Mouse (Mus musculus) heart, embryonic 10.5 days (tissue): ENCODE results near the gene Esr1. TPM values are rescaled to one million over a fixed set of nuclear protein-coding genes. Genes with fewer than 3 reads are reported as not detected.

Experiments
- DNase-seq: peaks from one replicate; pipeline ENCODE4 v3.0.0-alpha.2; 2017; ENCODE audit warnings: low spot score
- H3K27ac ChIP-seq: fragments of 300-500 bp; sonication (generic); 2 replicates; pipeline ENCODE4 v1.5.1; 2016; ENCODE audit warnings: mild to moderate bottlenecking
- H3K27me3 ChIP-seq: fragments of 300-500 bp; sonication (generic); 2 replicates; pipeline ENCODE4 v1.6.1; 2016; ENCODE audit warnings: mild to moderate bottlenecking; ENCODE audit not compliant: poor library complexity, insufficient read depth, severe bottlenecking
- H3K36me3 ChIP-seq: fragments of 300-500 bp; sonication (generic); 2 replicates; pipeline ENCODE4 v1.6.1; 2016; ENCODE audit warnings: mild to moderate bottlenecking, moderate library complexity
- H3K4me1 ChIP-seq: fragments of 300-500 bp; sonication (generic); 2 replicates; pipeline ENCODE4 v1.6.1; 2016; ENCODE audit warnings: mild to moderate bottlenecking
- H3K4me3 ChIP-seq: fragments of 300-500 bp; sonication (generic); 2 replicates; pipeline ENCODE4 v1.5.1; 2016; ENCODE audit warnings: mild to moderate bottlenecking, moderate library complexity
- H3K9me3 ChIP-seq: fragments of 300-500 bp; sonication (generic); 2 replicates; pipeline ENCODE4 v1.6.1; 2016; ENCODE audit warnings: mild to moderate bottlenecking, moderate library complexity
- WGBS: fragments of 180-500 bp; shearing (Covaris S2); methylation state at CpG from one replicate; pipeline ENCODE4 v1.1.7; 2016; 5-methylcytosine and 5-hydroxymethylcytosine counted together
- polyA plus RNA-seq: library from polyadenylated mRNA; unstranded; fragments of >200 nt; fragmentation: Nextera tagmentation; extraction: Ambion mirVana; gene quantifications from 2 replicates; pipeline ENCODE4 v1.2.1, GENCODE M21; 2016

Gene Esr1
- polyA plus RNA-seq, 1 experiment from 2014 or later, result 0.68 TPM

GRCm38 (mm10) chr10:4838099-4838498 lies 226.7 kb downstream of the Esr1 start:
- Histone ChIP-seq H3K27ac (no peak overlapping the region), H3K4me1 (no peaks in the 10 kb centered on the region), H3K36me3 (no peaks in the 10 kb centered on the region), H3K27me3 (no peaks in the 10 kb centered on the region), H3K4me3 (no peak overlapping the region), H3K9me3 (no peaks in the 10 kb centered on the region)
- 83% methylated on average over 4 of the region's 4 CpGs for WGBS
- DNase-seq, result no peak

- Histone ChIP-seq H3K36me3 (no peaks in the 10 kb centered on the region), H3K4me1 (no peaks in the 10 kb centered on the region), H3K27ac (no peak overlapping the region), H3K9me3 (no peaks in the 10 kb centered on the region), H3K4me3 (no peak overlapping the region), H3K27me3 (no peaks in the 10 kb centered on the region)
- no peak for DNase-seq
These were observed 229.6 kb downstream of the Esr1 start for GRCm38 (mm10) chr10:4841039-4841438.

- Histone ChIP-seq H3K4me3 (no peak overlapping the region), H3K36me3 (no peaks in the 10 kb centered on the region), H3K9me3 (no peaks in the 10 kb centered on the region), H3K4me1 (no peaks in the 10 kb centered on the region), H3K27ac (no peak overlapping the region), H3K27me3 (no peaks in the 10 kb centered on the region)
- DNase-seq, result no peak
- WGBS, result 79% methylated on average over 2 of the region's 2 CpGs
These were observed 236.1 kb downstream of the Esr1 start for GRCm38 (mm10) chr10:4847523-4847922.

GRCm38 (mm10) chr10:4849881-4850280 lies 238.5 kb downstream of the Esr1 start:
- Histone ChIP-seq H3K36me3 (no peaks in the 10 kb centered on the region), H3K9me3 (no peaks in the 10 kb centered on the region), H3K27me3 (no peaks in the 10 kb centered on the region), H3K27ac (no peak overlapping the region), H3K4me1 (no peaks in the 10 kb centered on the region), H3K4me3 (no peak overlapping the region)
- WGBS, result 79% methylated on average over 3 of the region's 3 CpGs
- no peak for DNase-seq

GRCm38 (mm10) chr10:4875076-4875737 lies 263.8 kb downstream of the Esr1 start:
- WGBS, result 79% methylated on average over 8 of the region's 8 CpGs
- no peak for DNase-seq
- Histone ChIP-seq H3K4me3 (no peak overlapping the region), H3K27ac (no peak overlapping the region), H3K27me3 (no peaks in the 10 kb centered on the region), H3K36me3 (no peaks in the 10 kb centered on the region), H3K9me3 (no peaks in the 10 kb centered on the region), H3K4me1 (no peaks in the 10 kb centered on the region)

GRCm38 (mm10) chr10:4881391-4881790 lies 270.0 kb downstream of the Esr1 start:
- WGBS, result 71% methylated on average over 1 of the region's 1 CpGs
- Histone ChIP-seq H3K4me3 (no peak overlapping the region), H3K27me3 (no peaks in the 10 kb centered on the region), H3K9me3 (no peaks in the 10 kb centered on the region), H3K27ac (no peak overlapping the region), H3K36me3 (no peaks in the 10 kb centered on the region), H3K4me1 (no peaks in the 10 kb centered on the region)
- no peak for DNase-seq

GRCm38 (mm10) chr10:4885506-4885905 lies 274.1 kb downstream of the Esr1 start:
- H3K27me3 ChIP-seq, result no peaks in the 10 kb centered on the region
- no peaks in the 10 kb centered on the region for H3K36me3 ChIP-seq
- no peaks in the 10 kb centered on the region for H3K9me3 ChIP-seq
- WGBS, result 82% methylated on average over 3 of the region's 3 CpGs
- no peak overlapping the region for H3K27ac ChIP-seq
- no peak for DNase-seq
- no peak overlapping the region for H3K4me3 ChIP-seq
- H3K4me1 ChIP-seq, result no peaks in the 10 kb centered on the region

- no peak for DNase-seq
- WGBS, result 86% methylated on average over 8 of the region's 8 CpGs
- H3K4me1 ChIP-seq, result no peaks in the 10 kb centered on the region
- no peak overlapping the region for H3K4me3 ChIP-seq
- no peak overlapping the region for H3K27ac ChIP-seq
- H3K9me3 ChIP-seq, result no peaks in the 10 kb centered on the region
- no peaks in the 10 kb centered on the region for H3K27me3 ChIP-seq
- no peaks in the 10 kb centered on the region for H3K36me3 ChIP-seq
These were observed 274.6 kb downstream of the Esr1 start for GRCm38 (mm10) chr10:4885961-4886360.

- Histone ChIP-seq H3K27ac (no peak overlapping the region), H3K9me3 (no peaks in the 10 kb centered on the region), H3K4me3 (no peak overlapping the region), H3K27me3 (no peaks in the 10 kb centered on the region), H3K36me3 (no peaks in the 10 kb centered on the region), H3K4me1 (no peaks in the 10 kb centered on the region)
- DNase-seq, result no peak
- 29% methylated on average over 1 of the region's 1 CpGs for WGBS
These were observed 282.1 kb downstream of the Esr1 start for GRCm38 (mm10) chr10:4893475-4893874.

GRCm38 (mm10) chr10:4897789-4898188 lies 286.4 kb downstream of the Esr1 start:
- Histone ChIP-seq H3K36me3 (no peaks in the 10 kb centered on the region), H3K4me3 (no peak overlapping the region), H3K9me3 (no peaks in the 10 kb centered on the region), H3K4me1 (no peaks in the 10 kb centered on the region), H3K27ac (no peak overlapping the region), H3K27me3 (no peaks in the 10 kb centered on the region)
- 78% methylated on average over 4 of the region's 4 CpGs for WGBS
- no peak for DNase-seq

GRCm38 (mm10) chr10:4900324-4900723 lies 288.9 kb downstream of the Esr1 start:
- Histone ChIP-seq H3K27me3 (no peaks in the 10 kb centered on the region), H3K9me3 (no peaks in the 10 kb centered on the region), H3K36me3 (no peaks in the 10 kb centered on the region), H3K4me1 (no peaks in the 10 kb centered on the region), H3K4me3 (no peak overlapping the region), H3K27ac (no peak overlapping the region)
- DNase-seq, result no peak
- WGBS, result 68% methylated on average over 7 of the region's 7 CpGs

- Histone ChIP-seq H3K27ac (no peak overlapping the region), H3K36me3 (no peaks in the 10 kb centered on the region), H3K27me3 (no peaks in the 10 kb centered on the region), H3K9me3 (no peaks in the 10 kb centered on the region), H3K4me1 (no peaks in the 10 kb centered on the region), H3K4me3 (no peak overlapping the region)
- 74% methylated on average over 2 of the region's 2 CpGs for WGBS
- no peak for DNase-seq
These were observed 297.9 kb downstream of the Esr1 start for GRCm38 (mm10) chr10:4909271-4909670.

GRCm38 (mm10) chr10:4910451-4910850 lies 299.1 kb downstream of the Esr1 start:
- DNase-seq, result no peak
- Histone ChIP-seq H3K36me3 (no peaks in the 10 kb centered on the region), H3K27ac (no peak overlapping the region), H3K4me3 (no peak overlapping the region), H3K27me3 (no peaks in the 10 kb centered on the region), H3K9me3 (no peaks in the 10 kb centered on the region), H3K4me1 (no peaks in the 10 kb centered on the region)
- WGBS, result 80% methylated on average over 4 of the region's 4 CpGs

- no peaks in the 10 kb centered on the region for H3K36me3 ChIP-seq
- H3K4me3 ChIP-seq, result no peak overlapping the region
- 82% methylated on average over 4 of the region's 4 CpGs for WGBS
- H3K27me3 ChIP-seq, result no peaks in the 10 kb centered on the region
- H3K9me3 ChIP-seq, result no peaks in the 10 kb centered on the region
- no peaks in the 10 kb centered on the region for H3K4me1 ChIP-seq
- DNase-seq, result no peak
- no peak overlapping the region for H3K27ac ChIP-seq
These were observed 307.7 kb downstream of the Esr1 start for GRCm38 (mm10) chr10:4919046-4919445.
